ENCODE assay signal across 12 mouse cellular contexts in genomic region chr13:97406678-97407077, GRCm38 (mm10).
A peak's percentile ranks its signal among the peaks of the same experiment; 100 is the strongest.
DNase-seq lines count a peak whose midpoint lies in the region; ATAC-seq and TF ChIP-seq lines count a peak whose summit lies in the region.
"Had no signal": no experiment of that assay in that cellular context is flagged by ENCODE, and none has a peak within 500 bp of the region (broad histone marks: within the 10 kb centered on the region; RNA-seq: fewer than 3 reads in every experiment).

No protein-coding gene starts in this region.

- no peaks in the 10 kb centered on the region for H3K36me3 ChIP-seq in limb, embryonic 13.5 days
- no peaks in the 10 kb centered on the region for H3K36me3 ChIP-seq in limb, embryonic 10.5 days
- no peaks in the 10 kb centered on the region for H3K36me3 ChIP-seq in intestine, postnatal 0 days (ENCODE audit: control insufficient read depth, insufficient read depth)
- H3K36me3 ChIP-seq in heart, embryonic 12.5 days: no peaks in the 10 kb centered on the region
- no peaks in the 10 kb centered on the region for H3K36me3 ChIP-seq in kidney, embryonic 16.5 days (ENCODE audit: insufficient read depth, low read length)

- H3K9ac ChIP-seq in limb, embryonic 13.5 days: no peak overlapping the region
- no peak overlapping the region for H3K9ac ChIP-seq in intestine, postnatal 0 days (ENCODE audit: low read depth, low read length)
- H3K9ac ChIP-seq in heart, embryonic 12.5 days: no peak overlapping the region
- H3K9ac ChIP-seq in kidney, embryonic 16.5 days (replicated peaks; ENCODE audit: low read length): no peak overlapping the region

- no peak for DNase-seq in limb, embryonic 10.5 days (ENCODE audit: low spot score)
- peak; percentile 34 to 51 for DNase-seq in CD8-positive naive resting alpha-beta T cell, adult 2 months (ENCODE audit: low read depth in 2 of 2, low spot score in 2 of 2)
- no peak for DNase-seq in urinary bladder, adult 2 months (ENCODE audit: low spot score)
- DNase-seq: gastrocnemius, postnatal 10 days; heart, postnatal 36 days; kidney, postnatal 10 days had no signal

- H3K4me1 ChIP-seq in limb, embryonic 13.5 days: peaks cover 41% of the 10 kb centered on the region
- peaks cover 34% of the 10 kb centered on the region for H3K4me1 ChIP-seq in limb, embryonic 10.5 days
- H3K4me1 ChIP-seq in intestine, postnatal 0 days (replicated peaks; ENCODE audit: control insufficient read depth, insufficient read depth, low read length): no peaks in the 10 kb centered on the region
- H3K4me1 ChIP-seq in heart, embryonic 12.5 days (replicated peaks): peaks cover 32% of the 10 kb centered on the region
- no peaks in the 10 kb centered on the region for H3K4me1 ChIP-seq in kidney, embryonic 16.5 days (ENCODE audit: insufficient read depth, low read length)
- H3K4me1 ChIP-seq: megakaryocyte, embryonic 14.5 days had no signal

- H3K4me3 ChIP-seq in limb, embryonic 13.5 days: no peak overlapping the region
- H3K4me3 ChIP-seq in limb, embryonic 10.5 days: no peak overlapping the region
- no peak overlapping the region for H3K4me3 ChIP-seq in intestine, postnatal 0 days (ENCODE audit: low read depth, low read length)
- H3K4me3 ChIP-seq in heart, embryonic 12.5 days: no peak overlapping the region
- H3K4me3 ChIP-seq in kidney, embryonic 16.5 days (ENCODE audit: low read length): no peak overlapping the region
- H3K4me3 ChIP-seq: megakaryocyte, embryonic 14.5 days had no signal

- peak; percentile 22; the same call in 1 of the 2 replicates for ATAC-seq in limb, embryonic 13.5 days (ENCODE audit: low FRiP score, low read depth)
- ATAC-seq in intestine, postnatal 0 days: 0 out of 2 replicates have a peak, but pooled peaks have one; percentile 33
- 0 out of 2 replicates have a peak, but pooled peaks have one; percentile 13 for ATAC-seq in neutrophil, adult 5-6 weeks (ENCODE audit: extremely low read depth, insufficient number of reproducible peaks, low FRiP score, poor library complexity, severe bottlenecking)
- no peak for ATAC-seq in heart, embryonic 12.5 days (ENCODE audit: insufficient number of reproducible peaks, low FRiP score)
- ATAC-seq in kidney, embryonic 16.5 days (ENCODE audit: low FRiP score, low TSS enrichment): no peak

- no peaks in the 10 kb centered on the region for H3K27me3 ChIP-seq in limb, embryonic 13.5 days
- peaks cover 16% of the 10 kb centered on the region; the same call in 1 of the 2 replicates for H3K27me3 ChIP-seq in limb, embryonic 10.5 days (ENCODE audit: low read depth, poor library complexity, severe bottlenecking)
- H3K27me3 ChIP-seq in intestine, postnatal 0 days (replicated peaks; ENCODE audit: control insufficient read depth, insufficient read depth, low read length): no peaks in the 10 kb centered on the region
- H3K27me3 ChIP-seq in heart, embryonic 12.5 days (replicated peaks): peaks cover 30% of the 10 kb centered on the region
- no peaks in the 10 kb centered on the region for H3K27me3 ChIP-seq in kidney, embryonic 16.5 days (ENCODE audit: insufficient read depth, low read length)

- no peaks in the 10 kb centered on the region for H3K9me3 ChIP-seq in limb, embryonic 13.5 days
- no peaks in the 10 kb centered on the region for H3K9me3 ChIP-seq in limb, embryonic 10.5 days (replicated peaks)
- H3K9me3 ChIP-seq in intestine, postnatal 0 days (ENCODE audit: control insufficient read depth): no peaks in the 10 kb centered on the region
- H3K9me3 ChIP-seq in heart, embryonic 12.5 days (replicated peaks): peaks cover 3% of the 10 kb centered on the region; the same call in 1 of the 2 replicates
- H3K9me3 ChIP-seq in kidney, embryonic 16.5 days (ENCODE audit: low read length): no peaks in the 10 kb centered on the region

- WGBS in limb, embryonic 13.5 days: 36% methylated on average over 7 of the region's 7 CpGs
- WGBS in limb, embryonic 10.5 days: 47% methylated on average over 7 of the region's 7 CpGs
- 38% methylated on average over 7 of the region's 7 CpGs for WGBS in intestine, postnatal 0 days
- 40% methylated on average over 7 of the region's 7 CpGs for WGBS in heart, embryonic 12.5 days
- WGBS in kidney, embryonic 16.5 days: 32% methylated on average over 7 of the region's 7 CpGs

- no peak overlapping the region; the same call in 1 of the 2 replicates for H3K4me2 ChIP-seq in limb, embryonic 13.5 days (replicated peaks)
- H3K4me2 ChIP-seq in intestine, postnatal 0 days (replicated peaks; ENCODE audit: low read depth): no peak overlapping the region
- no peak overlapping the region for H3K4me2 ChIP-seq in heart, embryonic 12.5 days
- no peak overlapping the region for H3K4me2 ChIP-seq in kidney, embryonic 16.5 days (replicated peaks; ENCODE audit: low read depth, low read length)

- no peak overlapping the region for H3K27ac ChIP-seq in limb, embryonic 13.5 days
- H3K27ac ChIP-seq in limb, embryonic 10.5 days: no peak overlapping the region
- H3K27ac ChIP-seq in intestine, postnatal 0 days (ENCODE audit: low read depth, low read length): no peak overlapping the region
- no peak overlapping the region for H3K27ac ChIP-seq in heart, embryonic 12.5 days (ENCODE audit: poor library complexity, severe bottlenecking)
- H3K27ac ChIP-seq in kidney, embryonic 16.5 days (ENCODE audit: low read length): no peak overlapping the region

- TF ChIP-seq CTCF in intestine, postnatal 0 days (IDR thresholded peaks at IDR 0.05; ENCODE audit: low read depth): no peak

Comparison
In these comparisons a context has a peak if more than half of its experiments do, and no peak if none do; other contexts are left out.
1. ATAC-seq: peak in limb, embryonic 13.5 days (single experiment), intestine, postnatal 0 days (single experiment) and neutrophil, adult 5-6 weeks (single experiment); none in heart, embryonic 12.5 days (single experiment) and kidney, embryonic 16.5 days (single experiment).
2. DNase-seq: peak in CD8-positive naive resting alpha-beta T cell, adult 2 months (2 of 2); none in limb, embryonic 10.5 days (single experiment) and urinary bladder, adult 2 months (single experiment).